In genomic region chr13:98354871-98355558, GRCm38 (mm10) we compare ENCODE assay signal across 9 mouse cellular contexts. TPM values are rescaled to one million over a fixed set of nuclear protein-coding genes. Genes with fewer than 3 reads are reported as not detected.
DNase-seq lines count a peak whose midpoint lies in the region; ATAC-seq lines count a peak whose summit lies in the region.
"Had no signal": no experiment of that assay in that cellular context is flagged by ENCODE, and none has a peak within 500 bp of the region (broad histone marks: within the 10 kb centered on the region; RNA-seq: fewer than 3 reads in every experiment).

No protein-coding gene starts in this region.

- WGBS in heart, embryonic 12.5 days: 2% methylated on average over 64 of the region's 102 CpGs
- WGBS in midbrain, embryonic 12.5 days: under 1% methylated on average over 75 of the region's 102 CpGs

- H3K4me1 ChIP-seq in heart, embryonic 12.5 days (replicated peaks): peaks cover 24% of the 10 kb centered on the region
- H3K4me1 ChIP-seq in midbrain, embryonic 12.5 days: peaks cover 32% of the 10 kb centered on the region

- H3K9me3 ChIP-seq in heart, embryonic 12.5 days (replicated peaks): no peaks in the 10 kb centered on the region
- no peaks in the 10 kb centered on the region for H3K9me3 ChIP-seq in midbrain, embryonic 12.5 days

- H3K36me3 ChIP-seq in heart, embryonic 12.5 days: no peaks in the 10 kb centered on the region
- no peaks in the 10 kb centered on the region for H3K36me3 ChIP-seq in midbrain, embryonic 12.5 days

- ATAC-seq in heart, embryonic 12.5 days (ENCODE audit: insufficient number of reproducible peaks, low FRiP score): no peak; the same call in 1 of the 2 replicates
- ATAC-seq in midbrain, embryonic 12.5 days (ENCODE audit: low FRiP score, low read depth): peak; percentile 62; the same call in 1 of the 2 replicates

- peaks cover 87% of the 10 kb centered on the region for H3K27me3 ChIP-seq in heart, embryonic 12.5 days (replicated peaks)
- peaks cover 87% of the 10 kb centered on the region for H3K27me3 ChIP-seq in midbrain, embryonic 12.5 days

- H3K9ac ChIP-seq in heart, embryonic 12.5 days: peak overlapping the region; percentile 55
- H3K9ac ChIP-seq in midbrain, embryonic 12.5 days (replicated peaks): peak overlapping the region; percentile 63

- peak; percentile 33 for DNase-seq in ovary, postnatal 36 days (ENCODE audit: low spot score)
- DNase-seq in ovary, adult 18-20 months (ENCODE audit: low spot score): no peak
- DNase-seq in adrenal gland, postnatal 25 days: peak; percentile 21
- DNase-seq in kidney, postnatal 10 days: peak; percentile 55
- DNase-seq in thymus, postnatal 25 days: peak; percentile 12
- DNase-seq in spleen, postnatal 36 days (ENCODE audit: low spot score in 2 of 2): no peak

- no peak overlapping the region for H3K27ac ChIP-seq in heart, embryonic 12.5 days (ENCODE audit: poor library complexity, severe bottlenecking)
- H3K27ac ChIP-seq in midbrain, embryonic 12.5 days (replicated peaks): peak overlapping the region; percentile 58
- H3K27ac ChIP-seq: macrophage had no signal

- H3K4me3 ChIP-seq in heart, embryonic 12.5 days: peak overlapping the region; percentile 58
- H3K4me3 ChIP-seq in midbrain, embryonic 12.5 days: peak overlapping the region; percentile 52

- H3K4me2 ChIP-seq in heart, embryonic 12.5 days: peak overlapping the region; percentile 76
- H3K4me2 ChIP-seq in midbrain, embryonic 12.5 days (replicated peaks): peak overlapping the region; percentile 71

RNA-seq across cellular contexts. Expression of gene Foxd1, which starts 1.0 kb away (rescaled TPM):
- total RNA-seq in adrenal gland, postnatal 25 days (2021): 0.30 and 0.48 TPM in 2 replicates
- polyA plus RNA-seq in heart, embryonic 12.5 days (2016; fragmentation: Nextera tagmentation; extraction: Ambion mirVana): 0.03 and 0.06 TPM in 2 replicates
- 5.2 and 6.0 TPM in 2 replicates for polyA plus RNA-seq in midbrain, embryonic 12.5 days (2016; fragmentation: Nextera tagmentation; extraction: Ambion mirVana)
- polyA plus RNA-seq: macrophage had no signal

RNA-seq across cellular contexts. Expression of gene Btf3, which starts 38.2 kb away (rescaled TPM):
- 357 and 391 TPM in 2 replicates for total RNA-seq in adrenal gland, postnatal 25 days (2021)
- 474 and 476 TPM in 2 replicates for polyA plus RNA-seq in heart, embryonic 12.5 days (2016; fragmentation: Nextera tagmentation; extraction: Ambion mirVana)
- 628 and 633 TPM in 2 replicates for polyA plus RNA-seq in midbrain, embryonic 12.5 days (2016; fragmentation: Nextera tagmentation; extraction: Ambion mirVana)

Comparison
In these comparisons a context has a peak if more than half of its experiments do, and no peak if none do; other contexts are left out.
1. DNase-seq: peak in ovary, postnatal 36 days (single experiment), adrenal gland, postnatal 25 days (single experiment), kidney, postnatal 10 days (single experiment) and thymus, postnatal 25 days (single experiment); none in ovary, adult 18-20 months (single experiment) and spleen, postnatal 36 days (0 of 2).